Mouse (Mus musculus) c-Kit-positive CD71-negative TER-119-negative erythroid progenitor cells, embryonic 14.5 days (primary cell): ENCODE data around the gene Naa35.
A peak's percentile ranks its signal among the peaks of the same experiment; 100 is the strongest.

Experiments used
- DNase-seq: peaks from one replicate; pipeline ENCODE4 v3.0.0-alpha.2; 2013; ENCODE audit warnings: low read depth

Gene Naa35

GRCm38 (mm10) chr13:59671521-59671920 lies 86.5 kb downstream of the Naa35 start:
- no peak for DNase-seq

GRCm38 (mm10) chr13:59672248-59672647 lies 87.2 kb downstream of the Naa35 start:
- DNase-seq = no peak

GRCm38 (mm10) chr13:59673597-59673996 lies 88.5 kb downstream of the Naa35 start:
- no peak for DNase-seq

GRCm38 (mm10) chr13:59674215-59674614 lies 89.2 kb downstream of the Naa35 start:
- DNase-seq = no peak

GRCm38 (mm10) chr13:59674761-59675150 lies 89.7 kb downstream of the Naa35 start:
- no peak for DNase-seq

- DNase-seq = no peak
These were observed 90.3 kb downstream of the Naa35 start, which contains the start of gene Golm1 for GRCm38 (mm10) chr13:59675151-59676011. Gene Golm1 (minus strand): TSS chr13:59675811.

GRCm38 (mm10) chr13:59676316-59677229 lies 91.5 kb downstream of the Naa35 start:
- DNase-seq = no peak

- DNase-seq = no peak
These were observed 94.2 kb downstream of the Naa35 start for GRCm38 (mm10) chr13:59679306-59679705.

- no peak for DNase-seq
These were observed 94.8 kb downstream of the Naa35 start for GRCm38 (mm10) chr13:59679908-59680307.

GRCm38 (mm10) chr13:59682629-59683028 lies 97.6 kb downstream of the Naa35 start:
- DNase-seq = peak; percentile 63

- DNase-seq = no peak
These were observed 100.2 kb downstream of the Naa35 start for GRCm38 (mm10) chr13:59685236-59685635.
